Mouse (Mus musculus) bone marrow, adult 2 months (tissue): ENCODE data around the gene Sez6.

Experiments used
- CTCF ChIP-seq: fragments of 200-500 bp; IDR thresholded peaks from 2 replicates; pipeline ENCODE4 v1.5.1; 2011; ENCODE audit warnings: low read length, control low read depth; ENCODE audit not compliant: control insufficient read depth, insufficient read depth
- POLR2A ChIP-seq: fragments of 200-500 bp; IDR thresholded peaks from 2 replicates; pipeline ENCODE4 v1.6.1; 2011; ENCODE audit warnings: low read depth, mild to moderate bottlenecking, control low read depth, low read length, borderline replicate concordance; ENCODE audit not compliant: control insufficient read depth

GRCm38 (mm10) chr11:77956428-77956827 is 25.8 kb downstream of the Sez6 start:
- TF ChIP-seq CTCF (no peak), POLR2A (no peak)
